Mouse (Mus musculus) small intestine, adult 2 months (tissue): ENCODE measurements around the gene Art3.

Source experiments
- CTCF ChIP-seq: fragments of 200-500 bp; IDR thresholded peaks from 2 replicates; pipeline ENCODE4 v1.5.1; 2012; ENCODE audit warnings: low read depth, mild to moderate bottlenecking, control low read depth, inconsistent platforms, low read length, moderate library complexity, mixed read lengths; ENCODE audit not compliant: insufficient replicate concordance, insufficient read length; ENCODE audit errors: extremely low read depth
- POLR2A ChIP-seq: fragments of 200-500 bp; IDR thresholded peaks from 2 replicates; pipeline ENCODE4 v1.6.1; 2012; ENCODE audit warnings: low read depth, mild to moderate bottlenecking, control low read depth, inconsistent platforms, low read length, moderate library complexity

DNA sequence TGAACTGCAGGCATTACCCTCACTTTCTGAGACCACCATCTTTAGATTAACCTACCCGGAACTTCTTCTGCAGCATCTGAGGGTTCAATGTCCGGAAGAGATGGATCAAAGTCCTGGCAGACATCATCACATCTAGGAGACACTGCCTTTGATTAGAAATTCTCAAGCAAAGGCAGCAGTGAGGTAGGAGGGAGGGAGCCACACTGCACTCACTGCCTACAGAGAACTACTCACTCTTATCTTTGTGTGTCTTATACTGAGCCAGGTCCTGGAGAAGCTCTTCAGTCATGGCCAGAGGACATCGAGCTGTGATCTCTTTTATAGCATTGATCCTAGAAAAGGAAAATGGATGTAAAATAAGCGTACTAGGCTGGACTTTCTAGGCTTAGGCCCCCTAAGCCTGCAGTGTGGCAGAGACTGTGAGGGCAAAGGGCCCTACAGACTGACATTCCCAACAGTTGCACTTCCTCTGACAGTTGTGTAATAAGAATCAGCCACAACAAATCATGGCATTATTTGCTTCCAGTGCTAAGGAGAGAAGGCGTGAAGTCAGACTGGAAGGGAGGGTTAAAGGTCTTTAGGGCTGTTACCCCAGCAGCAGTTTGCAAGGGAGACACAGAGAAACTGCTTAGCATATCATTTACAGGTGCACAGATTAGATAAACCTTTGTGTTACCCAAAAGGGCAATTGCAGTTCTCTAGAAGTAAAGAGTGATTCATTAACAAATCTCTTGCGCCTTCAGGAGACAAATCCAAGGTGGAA is 39.8 kb upstream of the Art3 start:
- TF ChIP-seq POLR2A (no peak), CTCF (no peak)
